Mouse (Mus musculus) G1E (cell line): ENCODE results near the gene Exoc3.

ENCODE experiments used
- CTCF ChIP-seq: IDR thresholded peaks from 2 replicates; pipeline ENCODE4 v1.5.1; 2012; ENCODE audit warnings: low read depth, low read length, inconsistent platforms, mixed read lengths
- TAL1 ChIP-seq: conservative IDR thresholded peaks from 2 replicates; pipeline ENCODE4 v1.6.1; 2012; ENCODE audit warnings: low read depth, low read length, inconsistent platforms, mixed read lengths

DNA sequence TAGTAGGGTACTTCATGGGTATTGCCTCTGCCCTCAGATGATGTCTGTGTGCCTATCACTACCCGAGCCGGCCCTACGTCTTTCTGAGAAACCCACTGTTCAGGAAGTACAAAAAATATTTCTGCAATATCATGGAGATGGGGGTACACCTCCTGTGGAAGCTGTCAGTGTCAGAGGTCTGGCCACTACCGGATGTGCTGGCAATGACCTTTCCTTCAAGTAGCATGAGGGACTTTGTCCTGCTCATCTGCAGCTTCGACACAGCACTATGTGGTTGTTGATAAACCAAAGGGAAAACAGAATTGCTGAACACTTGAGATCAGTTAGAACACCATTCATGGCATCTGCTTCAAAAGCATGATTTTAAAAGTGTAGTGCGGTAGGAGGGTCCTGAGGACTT lies 67.7 kb downstream of the Exoc3 start:
- TF ChIP-seq CTCF (no peak), TAL1 (no peak)
